Mouse (Mus musculus) heart, postnatal 36 days (tissue): ENCODE measurements around the gene Soga1. TPM values are rescaled to one million over a fixed set of nuclear protein-coding genes. Genes with fewer than 3 reads are reported as not detected.

Source experiments
- DNase-seq, 2 experiments: peaks; one replicate each; pipeline ENCODE4 v3.0.0; 2021 to 2022
- intact Hi-C: fragments of 180-260 bp; cut with DNase I; formaldehyde crosslinking; loops from one replicate; pipeline ENCODE4 v1.15.1; 2025
- total RNA-seq, 2 experiments: library from RNA; stranded (reverse); gene quantifications; 2 replicates each; pipeline ENCODE4 v1.2.3; 2021

The Soga1 gene
- total RNA-seq, 2 experiments from 2014 or later: 11.5 to 13.4 TPM

- DNase-seq: no peak
- intact Hi-C loops: loop anchor here (2.0 kb wide), 2 partner anchors 35 to 51 kb away; partner anchors contain the start of gene Soga1
Observed at GRCm38 (mm10) chr2:157043556-157043955, 35.5 kb downstream of the Soga1 start.

GRCm38 (mm10) chr2:157041421-157041820 lies 37.6 kb downstream of the Soga1 start:
- no peak for DNase-seq
- intact Hi-C loops: no loop called here

- intact Hi-C loops: no loop called here
- DNase-seq: no peak
Observed at GRCm38 (mm10) chr2:157040649-157041046, 38.4 kb downstream of the Soga1 start.

GRCm38 (mm10) chr2:157039900-157040648 lies 39.0 kb downstream of the Soga1 start:
- intact Hi-C loops: no loop called here
- DNase-seq: no peak

- intact Hi-C loops: no loop called here
- DNase-seq: no peak
Observed at GRCm38 (mm10) chr2:157037303-157037702, 41.8 kb downstream of the Soga1 start.

- DNase-seq: no peak
- intact Hi-C loops: no loop called here
Observed at GRCm38 (mm10) chr2:157036400-157036799, 42.7 kb downstream of the Soga1 start.

GRCm38 (mm10) chr2:157035371-157035770 lies 43.7 kb downstream of the Soga1 start:
- intact Hi-C loops: no loop called here
- DNase-seq: no peak

- peak; percentile 84 to 92 for DNase-seq
- intact Hi-C loops: loop anchor here (2.0 kb wide), 4 partner anchors 48 to 222 kb away; partner anchors contain the start of gene Soga1
Observed at GRCm38 (mm10) chr2:157030804-157031203, 48.2 kb downstream of the Soga1 start.

- intact Hi-C loops: loop anchor here (2.0 kb wide), 1 partner anchor 123 kb away; no protein-coding TSS in a partner anchor
- no peak for DNase-seq
Observed at GRCm38 (mm10) chr2:157028261-157028660, 50.8 kb downstream of the Soga1 start.

GRCm38 (mm10) chr2:157027106-157028008 lies 51.7 kb downstream of the Soga1 start:
- peak; percentile 29 to 46 for DNase-seq
- intact Hi-C loops: loop anchor here (2.0 kb wide), 1 partner anchor 123 kb away; no protein-coding TSS in a partner anchor

GRCm38 (mm10) chr2:157021156-157021555 lies 57.9 kb downstream of the Soga1 start:
- intact Hi-C loops: no loop called here

GRCm38 (mm10) chr2:157019228-157019627 lies 59.8 kb downstream of the Soga1 start:
- DNase-seq: no peak
- intact Hi-C loops: no loop called here

More at GRCm38 (mm10) chr2:157021156-157021555, 57.9 kb downstream of the Soga1 start:
- no peak for DNase-seq

- no peak for DNase-seq
- intact Hi-C loops: no loop called here
Observed at GRCm38 (mm10) chr2:157016529-157017270, 62.4 kb downstream of the Soga1 start.

- DNase-seq: no peak
- intact Hi-C loops: no loop called here
Observed at GRCm38 (mm10) chr2:157012341-157012740, 66.7 kb downstream of the Soga1 start.

GRCm38 (mm10) chr2:157010634-157011310 lies 68.3 kb downstream of the Soga1 start:
- DNase-seq: no peak

GRCm38 (mm10) chr2:157010121-157010520 lies 68.9 kb downstream of the Soga1 start:
- DNase-seq: no peak
- intact Hi-C loops: no loop called here

More at GRCm38 (mm10) chr2:157010634-157011310, 68.3 kb downstream of the Soga1 start:
- intact Hi-C loops: no loop called here

GRCm38 (mm10) chr2:157008509-157008908 lies 70.5 kb downstream of the Soga1 start:
- DNase-seq: no peak
- intact Hi-C loops: no loop called here

GRCm38 (mm10) chr2:157007234-157007596 lies 71.8 kb downstream of the Soga1 start:
- intact Hi-C loops: no loop called here
- DNase-seq: no peak

GRCm38 (mm10) chr2:157006511-157007233 lies 72.4 kb downstream of the Soga1 start, which contains the start of gene Dsn1:
Gene Dsn1 (minus strand): TSS chr2:157007154.
- peak; percentile 93 to 94 for DNase-seq
- intact Hi-C loops: no loop called here
